Mouse (Mus musculus) limb, embryonic 11.5 days (tissue): Measurements from ENCODE around the gene Erh. TPM values are rescaled to one million over a fixed set of nuclear protein-coding genes. Genes with fewer than 3 reads are reported as not detected.

Experiments
- ATAC-seq: fragments of 200-750 bp; cut with Nextera tagmentation; 2 replicates; pipeline ENCODE4 v1.8.0; 2017; ENCODE audit warnings: low read depth; ENCODE audit not compliant: insufficient number of reproducible peaks, low FRiP score, low TSS enrichment
- DNase-seq: peaks from one replicate; pipeline ENCODE4 v3.0.0-alpha.2; 2015; ENCODE audit warnings: low spot score
- H3K27ac ChIP-seq: fragments of 300-500 bp; sonication (generic); replicated peaks from 2 replicates; pipeline ENCODE4 v1.5.1; 2014; ENCODE audit warnings: low read depth, mild to moderate bottlenecking, low read length
- H3K27me3 ChIP-seq: fragments of 300-500 bp; sonication (generic); 2 replicates; pipeline ENCODE4 v1.6.1; 2014; ENCODE audit warnings: mild to moderate bottlenecking, low read length, mixed read lengths; ENCODE audit not compliant: control insufficient read depth, insufficient read depth
- H3K36me3 ChIP-seq: fragments of 300-500 bp; sonication (generic); 2 replicates; pipeline ENCODE4 v1.6.1; 2014; ENCODE audit warnings: mild to moderate bottlenecking, low read length, moderate library complexity, mixed read lengths; ENCODE audit not compliant: control insufficient read depth, insufficient read depth
- H3K4me1 ChIP-seq: fragments of 300-500 bp; sonication (generic); 2 replicates; pipeline ENCODE4 v1.6.1; 2014; ENCODE audit warnings: low read length, mixed read lengths; ENCODE audit not compliant: control insufficient read depth, insufficient read depth
- H3K4me2 ChIP-seq: fragments of 300-500 bp; sonication (generic); 2 replicates; pipeline ENCODE4 v1.6.1; 2014; ENCODE audit warnings: low read depth, mild to moderate bottlenecking, moderate library complexity; ENCODE audit not compliant: severe bottlenecking
- H3K4me3 ChIP-seq: fragments of 300-500 bp; sonication (generic); 2 replicates; pipeline ENCODE4 v1.5.1; 2014; ENCODE audit warnings: low read depth, low read length
- H3K9ac ChIP-seq: fragments of 300-500 bp; sonication (generic); 2 replicates; pipeline ENCODE4 v1.6.1; 2014; ENCODE audit warnings: mild to moderate bottlenecking, low read length
- H3K9me3 ChIP-seq: fragments of 300-500 bp; sonication (generic); 2 replicates; pipeline ENCODE4 v1.6.1; 2016; ENCODE audit warnings: low read length; ENCODE audit not compliant: control insufficient read depth
- WGBS: fragments of 180-500 bp; shearing (Covaris S2); extraction: QIAGEN DNeasy Blood & Tissue Kit; methylation state at CpG from one replicate; pipeline ENCODE4 v1.1.7; 2014; 5-methylcytosine and 5-hydroxymethylcytosine counted together
- polyA plus RNA-seq: library from polyadenylated mRNA; unstranded; fragments of >200 nt; fragmentation: Nextera tagmentation; extraction: Ambion mirVana; gene quantifications from 2 replicates; pipeline ENCODE4 v1.2.1, GENCODE M21; 2014

Erh gene
- polyA plus RNA-seq, 1 experiment from 2014 or later: 400 TPM

- H3K4me1 ChIP-seq: no peaks in the 10 kb centered on the region
- H3K27ac ChIP-seq: no peak overlapping the region
- WGBS: 92% methylated on average over 2 of the region's 2 CpGs
These were observed 39.9 kb downstream of the Erh start for GRCm38 (mm10) chr12:80604218-80604617.

GRCm38 (mm10) chr12:80603566-80603965 lies 40.6 kb downstream of the Erh start:
- no peak overlapping the region for H3K27ac ChIP-seq
- no peak for ATAC-seq
- H3K4me1 ChIP-seq: no peaks in the 10 kb centered on the region
- WGBS: 78% methylated on average over 4 of the region's 4 CpGs
- no peak for DNase-seq
- H3K9ac ChIP-seq: no peak overlapping the region
- no peaks in the 10 kb centered on the region for H3K36me3 ChIP-seq
- H3K4me3 ChIP-seq: no peak overlapping the region
- no peaks in the 10 kb centered on the region for H3K27me3 ChIP-seq
- no peak overlapping the region for H3K4me2 ChIP-seq
- H3K9me3 ChIP-seq: no peaks in the 10 kb centered on the region

More at GRCm38 (mm10) chr12:80604218-80604617, 39.9 kb downstream of the Erh start:
- DNase-seq (no peak), ATAC-seq (no peak)
- H3K4me2 ChIP-seq: no peak overlapping the region
- no peak overlapping the region for H3K9ac ChIP-seq
- H3K9me3 ChIP-seq: no peaks in the 10 kb centered on the region
- no peaks in the 10 kb centered on the region for H3K36me3 ChIP-seq
- no peaks in the 10 kb centered on the region for H3K27me3 ChIP-seq
- H3K4me3 ChIP-seq: no peak overlapping the region

- Histone ChIP-seq H3K9ac (no peak overlapping the region), H3K4me1 (no peaks in the 10 kb centered on the region), H3K9me3 (no peaks in the 10 kb centered on the region), H3K4me3 (no peak overlapping the region), H3K27me3 (no peaks in the 10 kb centered on the region), H3K27ac (no peak overlapping the region), H3K36me3 (no peaks in the 10 kb centered on the region), H3K4me2 (no peak overlapping the region)
- WGBS: 95% methylated on average over 5 of the region's 5 CpGs
- DNase-seq (no peak), ATAC-seq (no peak)
These were observed 41.7 kb downstream of the Erh start for GRCm38 (mm10) chr12:80602432-80602831.

GRCm38 (mm10) chr12:80601597-80602269 lies 42.4 kb downstream of the Erh start:
- H3K4me2 ChIP-seq: no peak overlapping the region
- H3K27ac ChIP-seq: no peak overlapping the region
- ATAC-seq: no peak
- no peak for DNase-seq
- H3K4me1 ChIP-seq: no peaks in the 10 kb centered on the region
- H3K4me3 ChIP-seq: no peak overlapping the region
- WGBS: 84% methylated on average over 9 of the region's 9 CpGs
- no peak overlapping the region for H3K9ac ChIP-seq
- H3K9me3 ChIP-seq: no peaks in the 10 kb centered on the region
- H3K36me3 ChIP-seq: no peaks in the 10 kb centered on the region
- no peaks in the 10 kb centered on the region for H3K27me3 ChIP-seq

- H3K27me3 ChIP-seq: no peaks in the 10 kb centered on the region
- DNase-seq (no peak), ATAC-seq (no peak)
- no peaks in the 10 kb centered on the region for H3K9me3 ChIP-seq
- WGBS: 59% methylated on average over 6 of the region's 6 CpGs
- no peaks in the 10 kb centered on the region for H3K36me3 ChIP-seq
- H3K4me1 ChIP-seq: no peaks in the 10 kb centered on the region
- no peak overlapping the region for H3K4me3 ChIP-seq
- H3K9ac ChIP-seq: no peak overlapping the region
- H3K4me2 ChIP-seq: no peak overlapping the region
- H3K27ac ChIP-seq: no peak overlapping the region
These were observed 45.4 kb downstream of the Erh start for GRCm38 (mm10) chr12:80598756-80599155.

GRCm38 (mm10) chr12:80598236-80598635 lies 45.9 kb downstream of the Erh start:
- H3K36me3 ChIP-seq: no peaks in the 10 kb centered on the region
- DNase-seq: no peak
- WGBS: 32% methylated on average over 7 of the region's 7 CpGs

GRCm38 (mm10) chr12:80595968-80596367 lies 48.2 kb downstream of the Erh start:
- Histone ChIP-seq H3K4me3 (no peak overlapping the region), H3K27me3 (no peaks in the 10 kb centered on the region), H3K9ac (no peak overlapping the region), H3K27ac (no peak overlapping the region), H3K4me2 (no peak overlapping the region), H3K36me3 (no peaks in the 10 kb centered on the region), H3K4me1 (no peaks in the 10 kb centered on the region), H3K9me3 (no peaks in the 10 kb centered on the region)
- DNase-seq: no peak
- ATAC-seq: no peak
- WGBS: 90% methylated on average over 4 of the region's 4 CpGs

More at GRCm38 (mm10) chr12:80598236-80598635, 45.9 kb downstream of the Erh start:
- no peaks in the 10 kb centered on the region for H3K4me1 ChIP-seq
- H3K9me3 ChIP-seq: no peaks in the 10 kb centered on the region
- H3K4me2 ChIP-seq: no peak overlapping the region
- ATAC-seq: no peak
- H3K27me3 ChIP-seq: no peaks in the 10 kb centered on the region
- H3K27ac ChIP-seq: no peak overlapping the region
- H3K4me3 ChIP-seq: no peak overlapping the region
- H3K9ac ChIP-seq: no peak overlapping the region

- 96% methylated on average over 4 of the region's 4 CpGs for WGBS
- Histone ChIP-seq H3K36me3 (no peaks in the 10 kb centered on the region), H3K9ac (no peak overlapping the region), H3K4me2 (no peak overlapping the region), H3K27ac (no peak overlapping the region), H3K9me3 (no peaks in the 10 kb centered on the region), H3K4me1 (no peaks in the 10 kb centered on the region), H3K4me3 (no peak overlapping the region), H3K27me3 (no peaks in the 10 kb centered on the region)
- DNase-seq: no peak
- ATAC-seq: no peak
These were observed 48.6 kb downstream of the Erh start for GRCm38 (mm10) chr12:80595566-80595965.

- Histone ChIP-seq H3K4me1 (no peaks in the 10 kb centered on the region), H3K4me3 (no peak overlapping the region), H3K4me2 (no peak overlapping the region), H3K27ac (no peak overlapping the region), H3K9me3 (no peaks in the 10 kb centered on the region), H3K9ac (no peak overlapping the region), H3K36me3 (no peaks in the 10 kb centered on the region), H3K27me3 (no peaks in the 10 kb centered on the region)
- WGBS: 96% methylated on average over 4 of the region's 4 CpGs
- ATAC-seq: no peak
- DNase-seq: no peak
These were observed 49.4 kb downstream of the Erh start for GRCm38 (mm10) chr12:80594781-80595180.
